Mouse (Mus musculus) heart, embryonic 11.5 days (tissue): ENCODE measurements around the gene Rnf167. TPM values are rescaled to one million over a fixed set of nuclear protein-coding genes. Genes with fewer than 3 reads are reported as not detected.

Experiments
- ATAC-seq: fragments of 200-750 bp; cut with Nextera tagmentation; replicated peaks from 2 replicates; pipeline ENCODE4 v1.8.0; 2017; ENCODE audit warnings: moderate library complexity; ENCODE audit not compliant: insufficient number of reproducible peaks, low FRiP score, low TSS enrichment
- H3K27ac ChIP-seq: fragments of 300-500 bp; sonication (generic); 2 replicates; pipeline ENCODE4 v1.5.1; 2014; ENCODE audit warnings: mild to moderate bottlenecking, low read depth, low read length
- H3K27me3 ChIP-seq: fragments of 300-500 bp; sonication (generic); 2 replicates; pipeline ENCODE4 v1.6.1; 2014; ENCODE audit warnings: mild to moderate bottlenecking, low read length, mixed read lengths; ENCODE audit not compliant: control insufficient read depth, insufficient read depth
- H3K36me3 ChIP-seq: fragments of 300-500 bp; sonication (generic); 2 replicates; pipeline ENCODE4 v1.6.1; 2014; ENCODE audit warnings: mild to moderate bottlenecking, low read length, moderate library complexity, mixed read lengths; ENCODE audit not compliant: control insufficient read depth, insufficient read depth
- H3K4me1 ChIP-seq: fragments of 300-500 bp; sonication (generic); 2 replicates; pipeline ENCODE4 v1.6.1; 2014; ENCODE audit warnings: low read length; ENCODE audit not compliant: control insufficient read depth, insufficient read depth
- H3K4me2 ChIP-seq: fragments of 300-500 bp; sonication (generic); 2 replicates; pipeline ENCODE4 v1.6.1; 2014; ENCODE audit warnings: mild to moderate bottlenecking, moderate library complexity
- H3K4me3 ChIP-seq: fragments of 300-500 bp; sonication (generic); 2 replicates; pipeline ENCODE4 v1.5.1; 2014; ENCODE audit warnings: low read depth, low read length
- H3K9ac ChIP-seq: fragments of 300-500 bp; sonication (generic); 2 replicates; pipeline ENCODE4 v1.6.1; 2014; ENCODE audit warnings: mild to moderate bottlenecking, low read depth, low read length, moderate library complexity
- H3K9me3 ChIP-seq: fragments of 300-500 bp; sonication (generic); replicated peaks from 2 replicates; pipeline ENCODE4 v1.6.1; 2016; ENCODE audit warnings: low read length; ENCODE audit not compliant: control insufficient read depth
- WGBS: fragments of 180-500 bp; shearing (Covaris S2); extraction: QIAGEN DNeasy Blood & Tissue Kit; methylation state at CpG from one replicate; pipeline ENCODE4 v1.1.7; 2014; ENCODE audit not compliant: insufficient replicate concordance; 5-methylcytosine and 5-hydroxymethylcytosine counted together
- polyA plus RNA-seq: library from polyadenylated mRNA; unstranded; fragments of >200 nt; fragmentation: Nextera tagmentation; extraction: Ambion mirVana; gene quantifications from 2 replicates; pipeline ENCODE4 v1.2.1, GENCODE M21; 2014

Gene Rnf167
- polyA plus RNA-seq, 1 experiment from 2014 or later: 76.9 TPM

DNA sequence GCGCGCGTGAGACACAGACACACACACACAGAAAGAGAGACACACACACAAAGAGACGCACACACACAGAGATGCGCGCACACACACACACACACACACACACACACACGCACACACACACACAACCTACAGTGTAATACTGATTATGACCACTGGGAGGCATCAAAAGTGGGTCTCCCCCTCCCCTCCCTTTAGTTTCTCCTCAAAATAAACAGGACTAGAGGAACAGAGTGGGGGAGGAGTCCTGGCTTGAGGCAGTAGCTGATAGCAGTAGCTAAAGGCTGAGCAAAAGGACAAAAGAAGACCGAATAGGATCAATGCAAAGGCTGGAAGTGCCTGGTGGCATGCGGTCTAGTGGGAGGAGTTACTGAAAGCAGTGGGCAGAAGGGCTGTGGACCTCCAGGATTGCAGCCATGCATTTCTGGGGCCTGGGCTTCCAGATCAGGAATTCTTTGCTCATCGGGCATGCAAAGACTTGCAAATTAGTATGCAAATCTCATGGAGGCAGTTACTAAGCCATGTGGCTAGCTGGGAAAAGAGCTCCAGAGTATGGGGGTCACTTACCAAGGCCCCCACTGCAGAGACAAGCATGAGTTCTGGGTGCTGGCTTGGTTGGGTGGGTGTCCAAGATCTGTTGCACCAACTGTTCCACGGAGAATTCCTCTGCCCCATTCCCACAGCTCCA lies 35.0 kb downstream of the Rnf167 start:
- 12% methylated on average over 11 of the region's 11 CpGs for WGBS
- Histone ChIP-seq H3K4me2 (peak overlapping the region; percentile 16), H3K9me3 (no peaks in the 10 kb centered on the region), H3K27me3 (no peaks in the 10 kb centered on the region), H3K27ac (no peak overlapping the region), H3K36me3 (peaks cover 14% of the 10 kb centered on the region; the same call in 1 of the 2 replicates), H3K4me3 (no peak overlapping the region), H3K9ac (0 out of 2 replicates have a peak overlapping the region, but pooled peaks have one; percentile 34), H3K4me1 (peaks cover 9% of the 10 kb centered on the region)
- no peak for ATAC-seq

DNA sequence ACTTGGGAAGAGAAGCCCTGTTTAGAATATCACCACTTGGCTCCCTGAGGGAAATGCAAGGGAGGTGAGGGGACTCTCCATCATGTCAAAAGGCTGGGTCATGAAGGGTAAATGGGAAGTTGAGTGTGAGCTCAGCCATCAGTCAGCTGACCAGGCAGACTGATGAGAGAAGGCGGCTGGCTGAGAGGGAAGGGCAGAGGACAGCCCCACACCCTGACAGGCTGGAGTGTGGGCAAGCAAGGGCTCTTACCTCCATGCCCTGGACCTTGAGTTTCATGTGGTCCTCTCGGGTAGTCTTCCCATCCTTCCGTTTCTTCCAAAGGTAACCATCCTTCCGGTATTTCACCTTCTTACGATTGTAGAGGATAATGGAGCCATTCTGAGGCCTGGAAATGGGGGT lies 36.6 kb downstream of the Rnf167 start:
- ATAC-seq: no peak
- peaks cover 16% of the 10 kb centered on the region for H3K4me1 ChIP-seq
- H3K4me3 ChIP-seq: no peak overlapping the region
- H3K27ac ChIP-seq: no peak overlapping the region
- H3K4me2 ChIP-seq: no peak overlapping the region
- no peak overlapping the region for H3K9ac ChIP-seq
- H3K36me3 ChIP-seq: peaks cover 14% of the 10 kb centered on the region; the same call in 1 of the 2 replicates
- 83% methylated on average over 5 of the region's 5 CpGs for WGBS
- no peaks in the 10 kb centered on the region for H3K9me3 ChIP-seq
- no peaks in the 10 kb centered on the region for H3K27me3 ChIP-seq

DNA sequence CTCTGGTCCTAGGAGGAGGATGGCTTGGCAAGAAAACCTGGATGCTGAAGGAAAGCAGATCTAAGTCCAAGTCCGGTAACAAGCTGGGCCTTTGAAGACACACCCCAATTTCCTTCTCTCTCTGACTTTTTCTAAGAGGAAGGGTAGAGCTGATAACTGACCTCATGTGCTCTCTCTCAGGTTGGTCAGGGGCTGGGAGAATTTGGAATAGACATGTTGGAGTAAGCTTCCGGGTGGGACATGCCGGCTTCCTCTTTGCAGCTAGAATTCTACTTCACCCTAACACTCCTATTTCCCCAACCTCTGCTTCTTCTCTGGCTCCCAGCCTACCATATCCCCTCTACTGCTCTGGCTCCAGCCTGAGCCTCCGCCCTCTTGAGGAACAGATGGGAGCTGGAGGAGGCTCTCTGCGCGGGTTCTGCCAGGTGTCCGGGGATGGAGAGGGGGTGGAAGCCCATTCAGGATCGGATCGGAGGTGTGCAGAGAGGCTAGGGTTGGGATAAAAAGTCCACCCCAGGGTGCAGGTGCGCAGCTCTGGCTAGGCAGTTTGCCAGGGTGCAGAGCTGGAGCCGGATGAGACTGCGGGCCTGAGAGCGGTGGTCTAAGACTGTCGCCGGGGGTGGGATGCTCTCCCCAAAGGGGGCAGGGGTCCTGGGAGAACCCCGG lies 40.0 kb downstream of the Rnf167 start:
- H3K9ac ChIP-seq: peak overlapping the region; percentile 88
- H3K27me3 ChIP-seq: no peaks in the 10 kb centered on the region
- no peaks in the 10 kb centered on the region for H3K9me3 ChIP-seq
- H3K27ac ChIP-seq: peak overlapping the region; percentile 73
- peak overlapping the region; percentile 80 for H3K4me3 ChIP-seq
- peak overlapping the region; percentile 96 for H3K4me2 ChIP-seq
- H3K4me1 ChIP-seq: peaks cover 23% of the 10 kb centered on the region
- H3K36me3 ChIP-seq: 0 out of 2 replicates have a peak, but pooled peaks cover 4% of the 10 kb centered on the region
- 3% methylated on average over 16 of the region's 16 CpGs for WGBS
- peak; percentile 45; the same call in 1 of the 2 replicates for ATAC-seq

DNA sequence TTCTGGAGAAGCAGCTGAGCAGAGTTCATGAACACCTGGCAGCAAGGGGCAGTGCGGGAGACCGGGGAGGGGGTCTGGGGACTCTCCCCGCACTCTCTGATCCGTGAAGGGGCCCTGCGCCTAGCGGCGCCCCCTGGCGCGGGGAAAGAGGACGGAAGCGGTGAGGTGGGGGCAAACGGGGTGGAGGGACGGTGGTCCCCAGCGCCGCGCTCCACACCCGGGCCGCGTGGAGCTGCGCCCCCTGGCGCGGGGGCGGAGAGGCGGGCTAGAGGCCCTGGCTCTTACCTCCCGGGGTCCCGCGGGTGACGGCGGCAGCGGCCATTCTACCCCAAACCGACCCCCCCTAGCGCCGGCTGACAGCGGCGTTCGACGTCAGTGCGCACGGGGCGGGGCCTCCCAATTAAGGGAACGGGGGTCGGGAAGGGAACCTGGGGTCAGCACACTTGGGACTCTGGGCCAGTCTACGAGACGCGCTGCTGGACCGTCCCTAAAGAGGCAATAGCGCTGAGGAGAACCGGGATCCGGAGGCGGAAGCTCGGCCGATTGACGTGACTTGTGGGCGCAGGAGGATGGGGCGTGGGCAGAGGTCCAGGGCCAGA lies 40.7 kb downstream of the Rnf167 start, which contains the start of gene Camta2:
Gene Camta2 (minus strand): TSS at position 505 of the 599 bp plus-strand sequence.
- H3K9ac ChIP-seq: peak within 1 kb of the TSS; percentile 88
- H3K9me3 ChIP-seq: no peaks in the 10 kb centered on the region
- H3K4me1 ChIP-seq: peaks cover 19% of the 10 kb centered on the region
- peak within 1 kb of the TSS; percentile 80 for H3K4me3 ChIP-seq
- peak within 1 kb of the TSS; percentile 73 for H3K27ac ChIP-seq
- H3K4me2 ChIP-seq: peak within 1 kb of the TSS; percentile 96
- H3K36me3 ChIP-seq: 0 out of 2 replicates have a peak, but pooled peaks cover 4% of the 10 kb centered on the region
- under 1% methylated on average over 37 of the region's 55 CpGs for WGBS
- no peaks in the 10 kb centered on the region for H3K27me3 ChIP-seq
- peak; percentile 71 for ATAC-seq

DNA sequence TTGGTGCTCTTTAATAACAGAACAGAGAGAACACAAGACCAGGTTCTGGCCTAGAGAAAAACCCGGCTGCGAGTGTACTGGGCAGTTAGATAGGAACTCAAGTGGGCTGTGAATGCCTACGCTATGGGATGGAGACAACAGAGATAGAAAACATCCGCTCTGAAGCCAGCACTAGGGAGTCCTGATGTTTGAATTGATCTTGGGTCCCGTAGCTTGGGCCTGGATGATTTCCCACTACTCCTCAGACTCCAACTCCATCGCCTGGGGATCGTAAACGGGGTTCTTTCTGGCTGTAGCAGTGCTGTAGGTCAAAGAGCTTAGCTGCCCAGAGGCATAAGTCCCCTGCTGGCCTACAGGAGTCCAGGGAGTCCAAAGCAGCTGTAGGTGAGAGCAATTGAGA lies 41.3 kb downstream of the Rnf167 start:
- WGBS: 13% methylated on average over 8 of the region's 8 CpGs
- Histone ChIP-seq H3K4me1 (peaks cover 19% of the 10 kb centered on the region), H3K27me3 (no peaks in the 10 kb centered on the region), H3K9ac (peak overlapping the region; percentile 88), H3K36me3 (0 out of 2 replicates have a peak, but pooled peaks cover 4% of the 10 kb centered on the region), H3K27ac (peak overlapping the region; percentile 73), H3K4me2 (peak overlapping the region; percentile 96), H3K9me3 (no peaks in the 10 kb centered on the region), H3K4me3 (peak overlapping the region; percentile 80)
- ATAC-seq: no peak

DNA sequence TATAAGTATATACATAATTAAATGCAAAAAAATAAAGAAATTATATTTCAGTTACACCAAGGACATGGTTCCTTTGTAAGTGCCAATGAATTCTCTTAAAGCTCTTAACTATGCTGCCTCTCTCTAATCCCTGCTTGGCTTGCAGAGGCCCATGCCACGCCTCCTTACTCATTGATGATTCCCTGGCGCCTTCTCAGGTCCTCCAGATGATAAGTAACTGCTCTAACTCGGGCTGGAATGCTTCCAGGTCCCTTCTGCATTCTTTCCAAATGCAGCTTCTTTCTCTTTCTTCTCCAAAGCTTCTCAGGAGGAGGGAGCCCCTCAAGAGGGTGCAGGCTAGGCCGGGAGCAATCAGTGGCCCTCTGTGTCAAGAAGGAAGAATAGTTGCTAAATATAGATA lies 42.5 kb downstream of the Rnf167 start:
- Histone ChIP-seq H3K27me3 (no peaks in the 10 kb centered on the region), H3K4me2 (no peak overlapping the region), H3K27ac (no peak overlapping the region), H3K9ac (no peak overlapping the region), H3K36me3 (no peaks in the 10 kb centered on the region), H3K4me1 (peaks cover 19% of the 10 kb centered on the region), H3K4me3 (no peak overlapping the region), H3K9me3 (no peaks in the 10 kb centered on the region)
- ATAC-seq: no peak
- 36% methylated on average over 4 of the region's 4 CpGs for WGBS

DNA sequence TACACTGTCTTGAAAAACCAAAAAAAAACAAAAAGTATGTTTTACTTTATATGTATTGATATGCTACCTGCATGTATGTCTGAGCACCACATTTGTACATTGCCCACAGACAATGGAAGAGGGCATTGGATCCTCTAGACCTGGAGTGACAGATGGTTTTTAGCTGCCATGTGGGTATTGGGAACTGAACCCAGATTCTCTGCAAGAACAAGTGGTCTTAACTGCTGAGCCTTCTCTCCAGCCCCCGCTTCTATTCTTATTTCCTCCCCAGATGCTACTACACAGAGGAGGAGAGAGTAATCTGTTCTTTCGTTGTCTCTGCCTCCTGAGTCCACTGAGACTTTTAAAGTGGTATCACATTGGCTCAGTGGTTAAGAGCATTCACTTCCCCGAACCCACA lies 46.5 kb downstream of the Rnf167 start:
- Histone ChIP-seq H3K9ac (no peak overlapping the region), H3K9me3 (no peaks in the 10 kb centered on the region), H3K4me3 (no peak overlapping the region), H3K27me3 (no peaks in the 10 kb centered on the region), H3K4me1 (peaks cover 10% of the 10 kb centered on the region), H3K27ac (no peak overlapping the region), H3K4me2 (no peak overlapping the region), H3K36me3 (no peaks in the 10 kb centered on the region)
- WGBS: 57% methylated on average over 3 of the region's 3 CpGs
- ATAC-seq: no peak

DNA sequence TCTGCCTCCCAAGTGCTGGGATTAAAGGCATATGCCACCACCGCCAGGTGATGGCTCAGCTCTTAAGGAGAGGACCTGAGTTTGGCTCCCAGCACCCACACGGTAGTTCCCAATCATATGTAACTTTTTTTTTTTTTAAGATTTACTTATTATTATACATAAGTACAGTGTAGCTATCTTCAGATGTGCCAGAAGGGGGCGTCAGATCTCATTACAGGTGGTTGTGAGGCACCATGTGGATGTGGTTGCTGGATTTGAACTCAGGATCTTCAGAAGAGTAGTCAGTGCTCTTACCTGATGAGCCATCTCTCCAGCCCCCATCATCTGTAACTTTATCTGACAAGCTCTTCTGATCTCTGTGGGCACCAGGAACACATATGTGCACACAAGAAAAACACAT lies 50.3 kb downstream of the Rnf167 start:
- Histone ChIP-seq H3K4me2 (no peak overlapping the region), H3K36me3 (no peaks in the 10 kb centered on the region), H3K9me3 (no peaks in the 10 kb centered on the region), H3K4me1 (peaks cover 15% of the 10 kb centered on the region), H3K27me3 (no peaks in the 10 kb centered on the region), H3K4me3 (no peak overlapping the region), H3K27ac (no peak overlapping the region), H3K9ac (no peak overlapping the region)
- 66% methylated on average over 3 of the region's 3 CpGs for WGBS
- no peak for ATAC-seq
